Mouse (Mus musculus) E14TG2a.4 (cell line): ENCODE measurements around the gene Mgp.

Experiments
- H3K27me3 ChIP-seq: 2 replicates; pipeline ENCODE4 v1.6.1; 2014; ENCODE audit warnings: low read length, control low read depth; ENCODE audit not compliant: insufficient read depth
- H3K36me3 ChIP-seq: 2 replicates; pipeline ENCODE4 v1.6.1; 2014; ENCODE audit warnings: low read length, control low read depth; ENCODE audit not compliant: insufficient read depth
- H3K4me1 ChIP-seq: replicated peaks from 2 replicates; pipeline ENCODE4 v1.6.1; 2014; ENCODE audit warnings: low read depth, low read length, control low read depth
- H3K4me3 ChIP-seq: replicated peaks from 2 replicates; pipeline ENCODE4 v1.5.1; 2014; ENCODE audit warnings: mild to moderate bottlenecking, low read length
- H3K9me3 ChIP-seq: 2 replicates; pipeline ENCODE4 v1.6.1; 2014; ENCODE audit warnings: low read length, control low read depth
- CTCF ChIP-seq: conservative IDR thresholded peaks from 2 replicates; pipeline ENCODE4 v1.5.1; 2014; ENCODE audit warnings: low read length
- NANOG ChIP-seq: IDR thresholded peaks from 2 replicates; pipeline ENCODE4 v1.6.1; 2014; ENCODE audit warnings: borderline replicate concordance, low read length, mixed read lengths
- POU5F1 ChIP-seq: IDR thresholded peaks from 2 replicates; pipeline ENCODE4 v1.6.1; 2014; ENCODE audit warnings: low read length, borderline replicate concordance

Gene Mgp

GRCm38 (mm10) chr6:136914234-136914633 lies 38.6 kb upstream of the Mgp start:
- Histone ChIP-seq H3K36me3 (no peaks in the 10 kb centered on the region), H3K4me3 (no peak overlapping the region), H3K4me1 (peaks cover 5% of the 10 kb centered on the region), H3K9me3 (no peaks in the 10 kb centered on the region), H3K27me3 (peaks cover 33% of the 10 kb centered on the region)
- TF ChIP-seq NANOG, result no peak
- no peak for TF ChIP-seq CTCF
- TF ChIP-seq POU5F1, result no peak

- no peak for TF ChIP-seq CTCF
- no peak for TF ChIP-seq NANOG
- no peak for TF ChIP-seq POU5F1
- peaks cover 5% of the 10 kb centered on the region for H3K4me1 ChIP-seq
- no peaks in the 10 kb centered on the region for H3K36me3 ChIP-seq
- no peaks in the 10 kb centered on the region for H3K9me3 ChIP-seq
- peaks cover 33% of the 10 kb centered on the region for H3K27me3 ChIP-seq
- no peak overlapping the region for H3K4me3 ChIP-seq
Measured at GRCm38 (mm10) chr6:136913384-136914126, 37.9 kb upstream of the Mgp start.

- Histone ChIP-seq H3K4me3 (no peak overlapping the region), H3K36me3 (no peaks in the 10 kb centered on the region), H3K9me3 (no peaks in the 10 kb centered on the region), H3K4me1 (peaks cover 9% of the 10 kb centered on the region), H3K27me3 (peaks cover 37% of the 10 kb centered on the region)
- no peak for TF ChIP-seq NANOG
- no peak for TF ChIP-seq CTCF
- no peak for TF ChIP-seq POU5F1
Measured at GRCm38 (mm10) chr6:136912751-136913265, 37.2 kb upstream of the Mgp start.

DNA sequence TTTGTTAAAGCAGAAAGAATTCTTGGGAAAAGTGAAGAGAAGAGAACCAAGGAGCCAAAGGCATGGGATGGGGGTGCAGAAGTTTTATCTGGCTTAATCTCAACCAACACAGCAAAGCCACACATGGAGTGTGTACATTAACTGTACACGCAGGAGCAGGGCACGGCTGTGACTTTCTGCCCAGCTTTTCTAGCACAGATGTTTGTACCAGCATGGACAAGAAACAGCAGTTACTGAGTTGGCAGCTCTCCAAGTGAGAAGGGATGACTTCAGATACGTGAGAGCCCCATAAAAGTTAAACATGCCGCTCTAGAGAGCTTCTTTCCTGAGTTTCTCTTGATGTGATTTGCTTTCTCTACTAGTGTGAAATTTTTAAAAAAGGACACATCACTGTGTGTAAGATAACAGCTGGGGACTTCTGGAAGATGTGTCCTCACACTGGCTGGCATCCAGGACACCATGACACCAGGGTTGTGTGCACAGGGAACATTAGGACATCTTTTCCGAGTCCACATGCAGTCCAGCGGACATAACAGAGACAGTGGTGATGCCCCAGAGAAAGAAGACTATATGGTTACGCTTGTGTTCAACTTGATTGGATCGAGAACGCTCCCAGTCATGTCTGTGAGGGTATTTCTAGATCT lies 34.7 kb upstream of the Mgp start:
- Histone ChIP-seq H3K9me3 (no peaks in the 10 kb centered on the region), H3K36me3 (no peaks in the 10 kb centered on the region), H3K27me3 (peaks cover 45% of the 10 kb centered on the region), H3K4me1 (peaks cover 26% of the 10 kb centered on the region), H3K4me3 (no peak overlapping the region)
- TF ChIP-seq CTCF (no peak), POU5F1 (no peak), NANOG (no peak)

GRCm38 (mm10) chr6:136906937-136907293 lies 31.3 kb upstream of the Mgp start:
- H3K27me3 ChIP-seq, result peaks cover 28% of the 10 kb centered on the region
- H3K4me1 ChIP-seq, result peaks cover 21% of the 10 kb centered on the region
- no peaks in the 10 kb centered on the region for H3K36me3 ChIP-seq
- TF ChIP-seq NANOG (no peak), POU5F1 (no peak), CTCF (no peak)
- H3K9me3 ChIP-seq, result no peaks in the 10 kb centered on the region
- H3K4me3 ChIP-seq, result no peak overlapping the region

DNA sequence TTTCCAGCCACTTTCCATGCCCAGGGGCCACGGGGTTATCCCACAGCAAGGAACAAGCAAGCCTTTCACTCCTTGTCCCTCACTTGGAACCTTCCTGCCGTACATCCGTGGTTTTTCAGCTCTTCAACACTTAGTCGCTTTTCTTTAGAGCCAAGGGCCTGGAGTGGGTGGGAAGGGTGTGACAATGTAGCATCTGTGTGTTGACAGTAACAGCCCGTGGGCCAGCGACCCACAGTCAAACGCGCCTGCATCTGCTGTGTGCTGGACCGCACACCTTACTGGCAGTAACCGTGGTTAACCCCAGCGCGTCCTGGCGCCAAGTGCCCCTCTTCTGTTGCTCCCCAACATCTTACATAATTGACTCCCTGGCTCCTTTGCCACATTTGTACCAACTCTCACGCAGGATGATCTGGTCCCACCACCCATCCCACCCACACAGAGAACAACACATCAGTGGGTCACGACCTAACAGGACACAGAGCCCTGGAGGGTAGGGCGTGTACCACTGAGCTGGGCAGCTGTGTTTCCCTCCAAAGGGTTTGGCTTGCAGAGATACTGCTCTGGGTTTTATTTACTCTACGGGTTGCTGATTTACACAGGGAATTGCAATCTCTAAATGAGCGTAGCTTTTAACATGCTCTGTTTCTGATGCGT lies 30.8 kb upstream of the Mgp start:
- TF ChIP-seq POU5F1 (no peak), NANOG (no peak), CTCF (no peak)
- Histone ChIP-seq H3K36me3 (no peaks in the 10 kb centered on the region), H3K27me3 (peaks cover 28% of the 10 kb centered on the region), H3K4me3 (no peak overlapping the region; the same call in 1 of the 2 replicates), H3K9me3 (no peaks in the 10 kb centered on the region), H3K4me1 (peaks cover 21% of the 10 kb centered on the region)

- Histone ChIP-seq H3K27me3 (peaks cover 12% of the 10 kb centered on the region), H3K4me3 (no peak overlapping the region), H3K36me3 (no peaks in the 10 kb centered on the region), H3K4me1 (peaks cover 21% of the 10 kb centered on the region), H3K9me3 (no peaks in the 10 kb centered on the region)
- TF ChIP-seq CTCF, result no peak
- no peak for TF ChIP-seq NANOG
Measured at GRCm38 (mm10) chr6:136903885-136904470, 28.4 kb upstream of the Mgp start.

- Histone ChIP-seq H3K4me1 (peaks cover 14% of the 10 kb centered on the region), H3K36me3 (no peaks in the 10 kb centered on the region), H3K27me3 (peaks cover 6% of the 10 kb centered on the region; the same call in 1 of the 2 replicates), H3K9me3 (no peaks in the 10 kb centered on the region), H3K4me3 (no peak overlapping the region)
- TF ChIP-seq POU5F1 (no peak), NANOG (no peak), CTCF (no peak)
Measured at GRCm38 (mm10) chr6:136902527-136902926, 26.9 kb upstream of the Mgp start.
